Mouse (Mus musculus): ENCODE data around the gene Spsb2.

- TF ChIP-seq CTCF (IDR thresholded peaks at IDR 0.05; ENCODE audit: control insufficient read depth, insufficient read depth, low read length) (no peak), POLR2A (IDR thresholded peaks at IDR 0.05; ENCODE audit: borderline replicate concordance, control insufficient read depth, low read depth, low read length) (no peak)
Measured at GRCm38 (mm10) chr6:124820891-124821290, 12.4 kb downstream of the Spsb2 start.
